Mouse (Mus musculus) megakaryocyte progenitor cell, adult 5-6 weeks (primary cell): ENCODE results near the gene Il6ra. TPM values are rescaled to one million over a fixed set of nuclear protein-coding genes. Genes with fewer than 3 reads are reported as not detected.

ENCODE experiments used
- ATAC-seq: replicated peaks from 2 replicates; pipeline ENCODE4 v1.8.0; 2016; ENCODE audit warnings: mild to moderate bottlenecking, moderate TSS enrichment, inconsistent platforms; ENCODE audit not compliant: poor library complexity
- total RNA-seq, 2 experiments: library from RNA; stranded (forward) in 1 of 2; stranded (reverse) in 1 of 2; fragments of 157-497, 149-512 nt in 1 of 2; fragments of 200-1000 nt in 1 of 2; gene quantifications; 2 replicates each; pipeline versions ENCODE4 v1.2.3 to v1.2.4; 2015 to 2017

The Il6ra gene
- total RNA-seq, 2 experiments from 2014 or later: 15.5 to 39.5 TPM

DNA sequence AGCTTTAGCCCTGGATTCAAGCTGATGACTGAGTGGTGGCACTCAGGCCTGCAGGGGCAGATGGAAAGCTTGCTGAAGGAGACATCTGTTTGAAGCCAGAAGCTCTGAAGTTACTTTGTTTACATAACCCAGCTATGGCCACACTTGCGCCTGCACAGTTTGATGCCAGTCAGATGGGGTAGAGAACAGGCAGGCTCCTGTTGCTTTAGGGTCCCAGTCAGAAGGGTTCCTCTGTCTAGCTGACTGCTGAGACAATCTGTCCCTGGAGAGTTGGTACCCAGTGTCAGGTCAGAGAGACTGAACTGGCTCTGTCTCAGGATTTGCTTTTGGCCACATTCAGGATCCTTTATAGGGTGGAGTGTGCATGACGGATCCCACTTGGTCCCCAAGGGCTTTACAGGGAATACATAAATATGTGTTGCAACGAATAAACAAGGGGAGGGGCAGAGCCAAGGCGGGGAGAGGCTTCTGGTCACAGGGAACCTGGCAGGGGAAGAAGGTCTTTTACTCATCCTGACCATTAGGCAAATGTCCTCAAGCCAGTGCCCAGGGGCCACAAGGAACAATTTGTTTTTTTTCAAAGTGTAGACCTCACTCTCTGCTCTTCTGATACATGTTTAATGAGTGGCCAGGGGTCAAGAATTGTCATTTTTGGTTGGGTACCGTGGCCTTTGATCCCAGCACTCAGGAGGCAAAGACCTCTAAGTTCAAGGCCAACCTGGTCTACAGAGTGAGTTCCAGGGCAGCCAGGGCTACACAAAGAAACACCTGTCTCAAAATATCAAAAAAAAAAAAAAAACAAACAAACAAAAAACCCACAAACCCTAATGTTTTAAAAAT lies 3.1 kb downstream of the Il6ra start:
- no peak for ATAC-seq

DNA sequence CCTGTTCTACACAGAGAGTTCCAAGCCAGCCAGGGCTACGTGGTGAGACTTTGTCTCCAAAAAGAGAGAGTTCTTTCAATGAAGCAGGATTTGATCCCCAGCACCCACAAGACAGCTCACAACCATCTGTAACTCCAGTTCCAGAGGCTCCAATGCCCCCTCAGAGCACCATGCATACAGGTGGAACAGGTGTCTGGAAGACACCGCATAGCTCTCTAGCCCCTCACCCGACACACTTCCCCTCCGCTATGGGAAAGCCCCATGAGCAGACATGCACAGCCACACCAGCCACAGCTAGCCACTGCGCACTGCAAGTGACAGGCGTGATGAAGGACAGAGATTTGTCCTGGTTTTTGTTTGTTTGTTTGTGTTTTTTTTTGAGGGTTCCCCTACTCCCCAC lies 4.2 kb downstream of the Il6ra start:
- ATAC-seq: no peak

DNA sequence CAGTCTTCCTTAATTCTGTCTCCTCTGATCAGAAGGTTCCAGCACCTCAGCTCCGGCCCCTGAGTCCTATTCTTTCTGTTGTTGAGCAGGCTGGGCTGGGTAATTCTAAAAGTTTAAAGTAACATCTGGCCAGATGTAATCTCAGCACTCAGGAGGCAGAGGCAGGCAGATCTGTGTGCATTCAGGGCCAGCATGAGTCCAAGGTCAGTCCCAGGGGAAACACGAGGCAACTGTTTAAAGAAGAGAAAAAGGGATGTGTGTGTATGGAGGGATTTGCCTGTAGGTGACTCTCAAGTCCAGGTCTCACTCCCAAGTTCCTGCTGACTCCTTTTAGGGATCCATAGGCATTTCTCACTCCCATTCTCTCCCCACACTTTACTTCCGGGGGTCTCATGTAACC lies 5.2 kb downstream of the Il6ra start:
- no peak for ATAC-seq

DNA sequence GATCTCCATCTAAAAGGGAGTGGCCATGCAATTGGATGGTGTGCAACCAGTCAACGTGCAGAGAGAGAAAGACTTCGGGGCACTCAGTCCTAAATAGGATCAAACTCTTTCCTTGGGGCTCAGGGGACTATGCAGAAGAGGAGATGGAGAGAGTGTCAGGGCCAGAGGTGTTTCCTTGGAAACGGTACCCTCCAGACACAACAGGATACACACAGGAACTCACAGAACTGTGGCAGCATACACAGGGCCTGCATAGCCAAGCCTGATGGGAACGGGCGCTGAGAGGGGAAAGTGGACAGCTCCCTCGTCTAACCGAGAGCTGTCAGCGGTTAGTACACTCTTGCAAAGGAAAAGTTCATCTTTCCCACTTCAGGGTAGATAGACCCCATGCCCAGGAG lies 13.5 kb downstream of the Il6ra start:
- ATAC-seq: no peak

DNA sequence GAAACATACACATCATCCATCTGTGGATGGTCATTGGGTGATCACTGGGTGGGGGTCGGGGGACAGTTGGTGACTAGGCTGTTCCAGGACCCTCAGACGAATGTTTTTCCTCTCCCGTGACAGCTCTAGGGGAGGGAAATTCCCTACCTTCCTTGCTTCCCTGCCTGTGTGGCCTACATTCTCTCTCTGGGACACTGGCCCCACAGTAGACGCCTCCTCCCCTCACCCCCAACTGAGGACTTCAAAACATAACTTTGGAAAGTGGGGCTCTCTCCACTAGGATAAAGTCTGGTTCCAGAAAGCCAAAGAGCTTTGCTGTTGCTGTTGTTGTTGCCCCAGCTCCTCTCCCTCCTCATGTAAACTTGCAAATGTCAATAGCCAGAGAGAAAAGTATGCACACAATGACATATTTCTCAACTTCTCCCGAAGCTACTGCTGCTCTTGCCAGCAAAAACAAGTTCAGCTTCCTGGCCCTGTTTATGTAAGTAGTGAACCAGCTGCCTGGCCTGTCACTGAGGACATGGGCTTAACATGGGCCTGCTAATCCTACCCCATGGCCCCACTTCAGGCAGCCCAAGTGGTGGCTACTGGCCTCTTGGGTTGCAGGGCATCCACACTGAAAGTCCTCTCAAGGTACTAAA lies 14.0 kb downstream of the Il6ra start:
- ATAC-seq: no peak

DNA sequence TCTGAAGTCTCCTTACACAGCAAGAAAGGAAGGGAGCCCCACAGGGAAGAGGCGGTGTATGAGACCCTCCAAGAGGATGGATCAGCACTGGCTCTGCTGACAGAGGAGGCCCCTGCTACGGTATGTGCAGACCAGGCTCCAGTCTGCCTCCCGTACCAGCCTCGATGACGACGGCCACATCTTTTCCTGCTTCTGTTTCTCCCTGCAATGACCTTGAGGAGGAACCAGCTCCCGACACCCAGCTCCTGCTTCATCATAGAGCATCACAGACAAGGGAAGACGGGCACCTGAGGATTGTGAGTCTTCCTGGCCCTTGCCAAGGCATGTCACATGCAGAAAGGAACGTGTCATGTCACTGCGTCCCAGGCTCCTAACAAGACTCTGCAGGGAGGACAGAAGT lies 15.0 kb downstream of the Il6ra start:
- ATAC-seq: no peak

DNA sequence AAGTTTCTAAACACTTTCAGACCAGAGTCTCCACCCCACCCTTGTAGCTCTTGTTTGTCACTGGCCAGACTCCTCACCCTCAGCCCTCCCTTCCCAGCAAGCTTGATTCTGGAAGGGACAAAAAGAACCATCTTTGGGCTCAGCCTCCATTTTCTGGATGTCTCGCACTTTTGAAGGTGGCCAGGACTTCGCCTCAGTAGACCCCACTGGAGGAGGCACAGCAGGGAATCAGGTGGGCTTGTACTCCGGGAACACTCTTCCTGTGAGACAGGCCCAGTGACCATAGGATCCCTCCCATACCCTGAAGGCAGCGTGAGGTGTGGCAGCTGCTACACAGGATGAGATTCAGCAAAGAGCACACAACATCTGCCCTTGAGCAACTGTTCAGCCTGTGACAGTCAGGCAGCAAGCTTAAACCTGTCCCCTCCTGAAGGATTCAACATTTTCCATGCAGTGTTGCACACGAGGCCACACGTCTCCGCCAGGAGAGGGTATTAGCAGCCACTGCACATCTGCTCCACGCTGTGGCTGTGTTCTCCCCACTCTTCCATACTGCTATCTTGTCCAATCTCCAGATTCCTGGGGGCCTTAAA lies 15.7 kb downstream of the Il6ra start:
- no peak for ATAC-seq

DNA sequence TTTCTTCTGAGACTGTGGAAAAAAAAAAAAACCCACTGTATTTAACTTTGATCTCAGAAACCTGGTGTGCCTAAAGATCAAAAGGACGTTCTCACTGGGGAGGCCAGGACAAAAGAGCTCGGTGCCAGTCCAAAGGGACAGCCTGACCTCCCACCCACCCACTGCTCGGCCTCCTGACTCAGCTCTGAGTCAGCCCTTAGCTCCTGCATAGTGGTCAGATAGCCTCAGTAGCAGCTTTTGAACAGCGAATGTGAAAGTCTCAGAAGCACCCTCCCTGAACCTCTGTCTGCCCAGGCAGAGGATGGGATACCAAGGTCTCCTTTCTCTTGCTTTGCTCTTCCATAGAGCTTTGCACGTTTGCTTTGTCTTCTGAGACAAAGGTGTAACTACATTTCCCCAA lies 16.4 kb downstream of the Il6ra start:
- no peak for ATAC-seq

DNA sequence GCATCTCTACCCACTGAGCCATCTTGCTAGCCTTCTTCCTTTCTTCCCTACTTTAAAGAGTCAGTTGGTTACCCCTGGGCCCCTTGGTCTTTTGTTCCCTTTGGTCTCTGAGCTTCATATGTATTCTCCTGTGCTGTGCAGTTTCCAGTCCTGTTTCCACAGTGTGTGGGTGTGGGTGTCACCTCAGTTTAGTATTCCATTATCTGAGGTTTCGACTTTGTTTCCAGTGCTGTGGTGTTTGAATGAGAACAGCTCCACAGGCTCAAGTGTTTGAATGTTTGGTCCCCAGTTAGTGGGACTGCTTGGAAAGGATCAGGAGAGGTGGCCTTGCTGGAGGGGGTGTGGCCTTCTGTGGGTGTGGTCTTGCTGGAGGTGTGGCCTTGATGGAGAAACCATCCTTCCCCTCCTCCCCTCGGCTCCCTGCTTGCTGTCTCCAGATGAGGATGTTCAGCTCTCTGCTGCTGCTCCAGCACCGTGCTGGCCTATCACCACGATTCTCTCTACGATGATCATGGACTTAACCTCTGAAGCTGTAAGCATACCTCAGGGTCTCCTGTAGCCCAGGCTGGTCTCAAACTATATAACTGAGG lies 20.4 kb downstream of the Il6ra start:
- ATAC-seq: peak; percentile 63; the same call in 1 of the 2 replicates

DNA sequence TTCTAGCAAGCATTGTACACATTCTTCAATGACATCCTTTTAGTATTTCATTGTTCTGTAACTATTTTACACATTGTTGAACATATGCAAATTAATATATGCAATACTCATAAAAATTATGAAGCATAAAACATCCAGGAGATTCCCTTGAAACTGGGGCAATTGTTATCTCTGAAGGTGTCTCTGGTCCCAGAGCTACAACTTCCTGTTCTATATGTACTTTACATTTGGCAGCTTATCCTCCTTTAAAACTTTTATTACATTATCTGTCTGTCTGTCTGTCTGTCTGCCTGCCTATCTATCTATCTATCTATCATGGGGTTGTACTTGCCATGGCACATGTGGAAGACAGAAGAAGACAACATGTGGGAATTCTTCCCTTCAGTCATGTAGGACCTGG lies 21.3 kb downstream of the Il6ra start:
- no peak for ATAC-seq

DNA sequence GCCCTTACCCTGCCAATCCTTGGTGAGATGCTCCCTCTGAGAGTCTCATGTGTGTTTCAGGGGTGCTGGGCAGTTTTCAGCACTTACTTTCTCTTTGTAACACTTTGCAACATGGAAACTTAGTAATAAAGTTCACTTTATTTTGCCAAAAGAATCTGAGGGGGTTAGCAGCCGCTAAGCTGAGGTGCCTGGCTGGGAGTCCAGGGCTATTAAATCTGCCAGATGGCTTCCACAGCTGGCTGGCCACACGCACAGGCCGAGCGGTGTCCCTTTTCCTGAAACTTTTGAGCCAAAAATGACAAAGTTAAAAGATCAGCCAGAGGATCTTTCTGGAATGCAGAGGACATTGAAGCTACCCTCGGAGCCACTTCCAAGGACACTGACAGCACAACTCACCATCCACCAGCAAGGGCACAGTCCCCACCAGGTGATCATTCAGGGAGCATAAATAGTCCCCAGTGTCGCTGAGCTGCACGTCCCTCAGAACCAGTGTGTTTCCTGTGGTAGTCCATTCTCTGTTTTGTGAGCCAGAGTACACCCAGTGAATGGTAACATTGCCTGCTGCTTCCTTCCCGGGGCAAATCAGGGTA lies 23.1 kb downstream of the Il6ra start:
- no peak for ATAC-seq

DNA sequence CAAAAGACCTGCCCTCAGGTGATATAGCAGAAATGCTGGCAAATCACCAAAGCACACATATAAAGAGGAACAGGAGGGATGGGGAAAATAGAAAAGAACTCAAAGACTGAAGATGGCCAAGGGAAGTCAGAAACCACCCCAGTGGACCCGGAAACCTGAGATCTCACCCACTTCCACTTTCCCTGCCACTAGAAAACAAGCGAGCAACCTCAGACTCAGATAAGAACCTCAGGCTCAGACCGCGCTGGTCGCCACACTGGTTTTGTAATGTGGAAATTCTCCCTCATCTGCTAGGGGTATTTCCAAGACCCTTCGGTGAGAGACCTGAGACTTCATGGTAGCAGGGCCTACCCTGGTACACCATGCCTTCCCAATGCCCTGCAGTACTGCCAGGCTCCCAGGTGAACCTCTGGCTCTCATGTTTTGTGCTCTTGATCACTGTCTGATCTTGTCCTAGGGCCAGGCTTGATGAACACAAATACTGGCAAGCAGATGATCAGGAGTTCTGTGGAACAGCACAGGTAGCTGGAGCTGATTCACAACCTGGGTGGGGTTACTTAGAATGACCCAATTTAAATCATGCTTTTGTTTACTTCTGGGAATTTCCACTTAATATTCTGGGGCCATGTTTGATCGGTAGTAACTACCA lies 25.3 kb downstream of the Il6ra start:
- ATAC-seq: peak; percentile 84

DNA sequence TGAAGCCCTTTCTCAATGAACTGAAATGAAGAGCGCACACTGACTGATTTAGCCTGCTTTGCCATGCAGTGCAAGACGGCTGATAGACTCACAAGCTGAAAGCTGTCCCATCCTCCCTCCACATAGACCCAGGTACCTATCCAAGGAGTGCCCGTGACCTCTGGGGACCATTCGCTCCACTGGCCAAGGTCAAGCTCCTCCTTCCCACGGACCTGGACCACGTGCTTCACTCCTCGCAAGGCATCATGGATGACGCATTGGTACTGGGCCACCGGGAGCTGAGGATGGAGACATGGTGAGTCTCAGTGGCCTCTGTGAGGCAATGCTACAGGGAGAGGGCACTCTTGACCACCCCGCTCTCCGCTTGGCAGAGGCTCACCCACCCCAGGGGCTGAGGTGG lies 27.2 kb downstream of the Il6ra start:
- ATAC-seq: no peak

DNA sequence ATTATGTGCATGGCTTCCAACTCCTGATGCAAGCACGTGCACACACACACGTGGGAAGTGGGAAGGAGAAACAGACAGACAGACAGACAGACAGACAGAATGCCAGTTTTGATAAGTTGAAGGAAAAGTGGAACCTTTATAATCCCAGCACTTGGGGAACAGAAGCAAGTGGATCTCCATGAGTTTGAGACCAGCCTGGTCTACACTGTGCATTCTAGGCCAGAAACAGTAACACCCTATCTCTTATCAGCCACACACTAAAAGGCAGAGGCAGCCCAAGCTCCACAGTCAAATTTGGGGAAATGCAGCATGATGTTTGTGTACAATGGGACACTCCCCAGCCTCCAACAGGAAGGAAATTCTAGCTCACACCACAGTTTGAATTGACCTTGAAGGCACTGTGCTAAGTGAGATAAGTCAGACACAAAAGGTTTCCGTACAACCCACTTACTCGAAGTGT lies 29.4 kb downstream of the Il6ra start:
- ATAC-seq: peak; percentile 42; the same call in 1 of the 2 replicates

DNA sequence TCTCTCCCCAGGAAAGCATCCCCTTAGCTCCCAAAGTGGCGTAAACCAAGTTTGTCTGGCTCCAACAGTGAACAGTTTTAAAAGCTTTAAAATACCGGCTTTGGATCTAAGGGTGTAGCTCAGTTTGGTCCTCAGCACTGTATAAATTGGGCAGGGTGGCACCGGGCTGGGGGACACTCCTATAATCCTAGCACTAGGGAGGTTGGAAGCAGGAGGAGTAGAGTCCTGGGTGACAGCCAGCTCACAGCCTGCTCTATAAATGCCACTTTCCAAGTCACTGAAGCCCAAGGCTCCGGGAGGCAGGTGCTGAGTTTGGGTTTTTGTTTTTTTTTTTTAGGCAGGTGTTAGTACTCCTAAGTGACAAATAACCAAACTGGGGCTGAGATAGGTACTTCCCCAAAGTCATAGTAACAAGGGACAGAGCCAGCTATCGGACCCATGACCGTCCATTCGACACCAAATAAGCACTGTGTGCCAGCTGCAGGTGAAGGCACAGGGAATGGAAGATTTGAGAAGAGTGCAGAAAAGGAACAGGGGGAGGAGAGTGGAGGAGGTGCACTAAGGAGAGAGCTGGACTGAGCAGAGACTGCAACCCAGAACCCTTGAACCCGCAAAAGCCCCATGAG lies 30.3 kb downstream of the Il6ra start:
- ATAC-seq: no peak

DNA sequence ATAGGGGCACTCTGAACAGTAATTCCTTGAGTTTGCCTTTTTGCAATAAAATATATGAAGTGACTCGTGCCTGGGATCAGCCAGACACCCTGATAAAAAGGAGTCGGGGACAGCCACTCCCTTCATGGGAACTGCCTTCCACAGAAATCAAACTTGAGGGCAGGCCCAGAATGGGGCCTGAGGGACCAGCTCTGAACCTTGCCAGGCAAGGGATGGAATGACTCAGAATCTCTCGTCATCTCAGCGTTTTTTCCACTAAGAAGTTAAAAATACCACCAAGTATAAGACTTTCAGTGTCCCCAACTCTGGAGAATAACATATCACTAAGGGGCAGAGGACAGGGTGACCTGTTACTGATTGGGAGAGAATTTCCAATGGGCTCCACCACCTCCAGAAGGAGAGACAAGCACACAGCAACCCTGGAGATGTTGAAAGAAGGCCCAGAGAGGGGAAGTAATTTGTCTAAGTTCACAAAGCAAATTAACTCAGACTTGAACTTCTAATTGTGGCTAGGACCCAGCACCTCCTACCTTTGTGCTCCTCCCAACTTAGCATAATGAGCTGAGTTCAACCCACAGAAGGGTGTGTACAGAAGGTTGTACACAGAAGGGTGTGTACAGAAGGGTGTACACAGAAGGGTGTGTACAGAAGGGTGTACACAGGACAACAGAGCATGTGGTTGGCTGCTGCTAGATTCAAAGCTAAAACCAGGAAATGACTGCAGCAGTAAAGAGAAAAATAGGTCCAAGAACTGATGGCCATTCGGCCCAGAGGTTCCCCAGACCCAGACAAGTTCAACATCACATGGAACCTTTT lies 32.8 kb downstream of the Il6ra start:
- ATAC-seq: no peak

DNA sequence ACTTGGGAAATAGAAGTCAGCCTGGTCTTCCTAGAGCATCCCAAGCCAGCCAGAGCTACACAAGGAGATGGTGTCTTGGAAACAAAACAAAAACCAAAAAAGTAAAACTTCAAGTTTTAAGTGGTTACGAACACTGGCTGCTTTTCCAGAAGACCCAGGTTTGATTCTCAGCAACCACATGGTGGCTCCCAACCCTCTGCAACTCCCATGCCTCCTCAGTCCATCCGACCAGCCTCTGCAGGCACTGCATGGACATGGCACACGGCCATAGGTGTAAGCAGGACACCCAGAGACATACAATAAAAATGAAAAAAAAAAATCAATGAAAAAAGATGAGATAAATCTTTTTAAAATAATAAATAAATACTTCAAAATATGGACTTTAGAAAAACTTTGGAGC lies 33.7 kb downstream of the Il6ra start:
- ATAC-seq: no peak

DNA sequence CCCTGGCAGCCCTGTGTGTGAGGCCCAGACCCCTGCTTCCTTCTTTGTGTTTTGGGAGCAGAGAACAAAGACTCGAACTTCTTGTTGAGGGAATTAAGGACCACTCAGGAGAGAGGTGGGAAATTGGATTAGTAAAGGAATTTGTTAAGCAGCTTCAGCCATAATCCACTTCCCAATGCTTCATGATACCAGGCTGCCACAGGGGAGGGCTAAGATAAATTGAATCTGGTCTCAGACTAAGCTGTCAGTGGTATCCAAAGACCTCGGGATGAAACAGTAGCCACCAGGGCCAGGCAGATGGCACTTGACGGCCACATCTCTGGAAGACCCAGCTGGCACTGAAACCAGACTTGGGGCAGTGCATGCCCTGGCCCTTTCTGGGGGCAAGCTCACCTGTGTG lies 34.5 kb downstream of the Il6ra start:
- ATAC-seq: no peak

DNA sequence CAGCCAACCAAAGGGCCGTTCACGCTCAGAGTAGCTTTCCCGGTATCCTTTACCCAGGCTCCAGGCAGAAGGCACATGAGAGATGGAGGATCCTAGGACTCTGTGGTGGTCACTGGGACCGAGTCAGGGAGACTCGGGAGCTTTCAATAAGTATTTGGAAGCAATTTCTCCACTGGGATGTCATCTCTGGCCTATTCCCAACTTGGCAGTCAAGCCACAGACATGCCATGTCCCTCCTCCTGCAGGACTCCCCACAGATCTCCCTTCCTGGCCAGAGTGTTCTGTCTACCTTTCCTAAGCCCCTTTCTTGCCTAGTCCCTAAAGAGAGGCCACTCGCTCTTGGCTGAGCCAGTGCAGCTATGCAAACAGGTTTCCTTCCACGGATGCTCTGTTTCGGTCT lies 35.9 kb downstream of the Il6ra start:
- no peak for ATAC-seq

DNA sequence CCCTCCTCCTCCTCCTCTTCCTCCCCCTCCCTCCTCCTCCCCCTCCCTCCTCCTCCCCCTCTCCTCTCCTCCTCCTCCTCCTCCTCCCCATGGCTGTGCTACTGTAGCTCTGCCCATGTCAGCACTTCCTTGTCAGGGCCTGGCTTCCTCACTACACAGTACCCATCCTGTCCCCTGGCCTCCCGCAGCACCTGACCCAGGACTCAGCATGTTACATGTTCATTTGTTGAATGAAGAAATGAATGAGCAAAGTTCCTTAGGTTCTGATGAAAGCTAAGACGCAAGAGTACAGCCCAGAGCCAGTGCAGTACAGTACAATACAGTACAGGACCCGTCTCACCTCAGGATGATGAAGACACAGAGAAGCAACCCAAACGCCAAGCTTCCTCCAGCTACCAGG lies 36.5 kb downstream of the Il6ra start:
- no peak for ATAC-seq
